Mouse (Mus musculus) liver, embryonic 14.5 days (tissue): ENCODE measurements around the gene Cmc1. TPM values are rescaled to one million over a fixed set of nuclear protein-coding genes. Genes with fewer than 3 reads are reported as not detected.
A peak's percentile ranks its signal among the peaks of the same experiment; 100 is the strongest.

Experiments used
- ATAC-seq: fragments of 200-750 bp; cut with Nextera tagmentation; 2 replicates; pipeline ENCODE4 v1.8.0; 2017; ENCODE audit warnings: moderate number of reproducible peaks, mild to moderate bottlenecking, moderate library complexity; ENCODE audit not compliant: insufficient read depth
- DNase-seq, 3 experiments: peaks; one replicate each; pipeline ENCODE4 v3.0.0-alpha.2; 2012 to 2013; ENCODE audit warnings: low read depth in 3 of 3, low spot score in 3 of 3
- H3K27ac ChIP-seq: fragments of 300-500 bp; sonication (generic); 2 replicates; pipeline ENCODE4 v1.5.1; 2014; ENCODE audit warnings: moderate library complexity, mild to moderate bottlenecking, control low read depth, inconsistent platforms
- H3K27me3 ChIP-seq: fragments of 300-500 bp; sonication (generic); 2 replicates; pipeline ENCODE4 v1.6.1; 2014; ENCODE audit warnings: mild to moderate bottlenecking, low read length, moderate library complexity; ENCODE audit not compliant: control insufficient read depth, insufficient read depth
- H3K36me3 ChIP-seq: fragments of 300-500 bp; sonication (generic); replicated peaks from 2 replicates; pipeline ENCODE4 v1.6.1; 2014; ENCODE audit warnings: low read depth; ENCODE audit not compliant: control insufficient read depth, insufficient read depth
- H3K4me1 ChIP-seq, 2 experiments: fragments of 200-500 bp in 1 of 2; fragments of 300-500 bp in 1 of 2; sonication (generic) in 1 of 2; replicated peaks; 2 replicates each; pipeline ENCODE4 v1.6.1; 2012 to 2014; ENCODE audit warnings: antibody characterized with exemption in 1 of 2, inconsistent platforms in 1 of 2, low read length in 1 of 2; ENCODE audit not compliant: control insufficient read depth in 2 of 2, insufficient read depth in 2 of 2
- H3K4me2 ChIP-seq: fragments of 300-500 bp; sonication (generic); 2 replicates; pipeline ENCODE4 v1.6.1; 2014; ENCODE audit warnings: low read depth, mild to moderate bottlenecking, control low read depth, moderate library complexity
- H3K4me3 ChIP-seq, 2 experiments: fragments of 200-500 bp in 1 of 2; fragments of 300-500 bp in 1 of 2; sonication (generic) in 1 of 2; 2 replicates each; pipeline ENCODE4 v1.5.1; 2012 to 2014; ENCODE audit warnings: low read depth in 2 of 2, low read length in 2 of 2, mild to moderate bottlenecking in 2 of 2, control low read depth in 1 of 2, inconsistent platforms in 1 of 2, moderate library complexity in 1 of 2; ENCODE audit not compliant: insufficient read depth in 1 of 2
- H3K9ac ChIP-seq: fragments of 300-500 bp; sonication (generic); replicated peaks from 2 replicates; pipeline ENCODE4 v1.6.1; 2014; ENCODE audit warnings: mild to moderate bottlenecking, control low read depth, moderate library complexity
- H3K9me3 ChIP-seq: fragments of 300-500 bp; sonication (generic); 2 replicates; pipeline ENCODE4 v1.6.1; 2016; ENCODE audit warnings: low read length, mixed read lengths; ENCODE audit not compliant: control insufficient read depth
- CTCF ChIP-seq: IDR thresholded peaks from 2 replicates; pipeline ENCODE4 v1.5.1; 2016; ENCODE audit warnings: antibody characterized with exemption, low read depth, control low read depth
- EP300 ChIP-seq: IDR thresholded peaks from 2 replicates; pipeline ENCODE4 v1.6.1; 2016; ENCODE audit warnings: antibody characterized with exemption, low read depth
- WGBS: fragments of 180-500 bp; shearing (Covaris S2); extraction: QIAGEN DNeasy Blood & Tissue Kit; methylation state at CpG from one replicate; pipeline ENCODE4 v1.1.7; 2014; ENCODE audit not compliant: insufficient replicate concordance; 5-methylcytosine and 5-hydroxymethylcytosine counted together
- polyA plus RNA-seq, 2 experiments: library from polyadenylated mRNA; depleted of rRNA in 1 of 2; stranded (reverse) in 1 of 2; unstranded in 1 of 2; fragments of >200 nt; fragmentation: Nextera tagmentation in 1 of 2; extraction: Ambion mirVana in 1 of 2; gene quantifications; 2 replicates each; pipeline versions ENCODE4 v1.2.1 to v1.2.3; 2012 to 2014

Gene Cmc1
- polyA plus RNA-seq, 2 experiments, result 4.2 to 28.8 TPM

GRCm38 (mm10) chr9:118099395-118099794 is 50.6 kb downstream of the Cmc1 start:
- TF ChIP-seq EP300 (no peak), CTCF (peak; percentile 29; the same call in 1 of the 2 replicates)
- H3K36me3 ChIP-seq, result no peaks in the 10 kb centered on the region
- H3K9ac ChIP-seq, result no peak overlapping the region
- no peaks in the 10 kb centered on the region for H3K4me1 ChIP-seq
- H3K4me3 ChIP-seq, result no peak overlapping the region
- DNase-seq (no peak), ATAC-seq (no peak)
- no peaks in the 10 kb centered on the region for H3K9me3 ChIP-seq
- WGBS, result 43% methylated on average over 4 of the region's 4 CpGs
- no peaks in the 10 kb centered on the region for H3K27me3 ChIP-seq
- H3K27ac ChIP-seq, result no peak overlapping the region
- H3K4me2 ChIP-seq, result no peak overlapping the region

- H3K4me1 ChIP-seq, result no peaks in the 10 kb centered on the region; a peak in 1 of 4 replicates
- TF ChIP-seq CTCF, result no peak
- no peak for TF ChIP-seq EP300
- H3K4me2 ChIP-seq, result no peak overlapping the region
- no peaks in the 10 kb centered on the region for H3K9me3 ChIP-seq
- no peaks in the 10 kb centered on the region for H3K36me3 ChIP-seq
- H3K4me3 ChIP-seq, result no peak overlapping the region
- H3K27me3 ChIP-seq, result no peaks in the 10 kb centered on the region
- no peak for ATAC-seq
- no peak overlapping the region for H3K27ac ChIP-seq
- WGBS, result 67% methylated on average over 4 of the region's 4 CpGs
- H3K9ac ChIP-seq, result no peak overlapping the region
- no peak for DNase-seq
Observed at GRCm38 (mm10) chr9:118083834-118084233, 66.1 kb downstream of the Cmc1 start.

- peak overlapping the region; percentile 35 to 46 for H3K4me3 ChIP-seq
- H3K4me1 ChIP-seq, result no peaks in the 10 kb centered on the region; a peak in 1 of 4 replicates
- no peaks in the 10 kb centered on the region for H3K27me3 ChIP-seq
- 12% methylated on average over 22 of the region's 22 CpGs for WGBS
- H3K27ac ChIP-seq, result no peak overlapping the region
- H3K9me3 ChIP-seq, result no peaks in the 10 kb centered on the region
- H3K9ac ChIP-seq, result peak overlapping the region; percentile 49
- peak overlapping the region; percentile 63 for H3K4me2 ChIP-seq
- ATAC-seq (peak; percentile 58; the same call in 1 of the 2 replicates), DNase-seq (no peak)
- no peak for TF ChIP-seq EP300
- TF ChIP-seq CTCF, result no peak
- no peaks in the 10 kb centered on the region for H3K36me3 ChIP-seq
Observed at GRCm38 (mm10) chr9:118082575-118083431, 67.2 kb downstream of the Cmc1 start.

GRCm38 (mm10) chr9:118073358-118073757 is 76.6 kb downstream of the Cmc1 start:
- WGBS, result 84% methylated on average over 3 of the region's 3 CpGs

GRCm38 (mm10) chr9:118072101-118072500 is 77.9 kb downstream of the Cmc1 start:
- Histone ChIP-seq H3K27ac (no peak overlapping the region; the same call in 1 of the 2 replicates), H3K4me2 (peak overlapping the region; percentile 50), H3K27me3 (no peaks in the 10 kb centered on the region), H3K4me1 (peaks cover 14 to 15% of the 10 kb centered on the region in 2 experiments), H3K9me3 (no peaks in the 10 kb centered on the region), H3K36me3 (0 out of 2 replicates have a peak, but pooled peaks cover 2% of the 10 kb centered on the region), H3K9ac (peak overlapping the region; percentile 4), H3K4me3 (no peak overlapping the region)
- WGBS, result 13% methylated on average over 5 of the region's 5 CpGs
- ATAC-seq (peak; percentile 90), DNase-seq (peak; percentile 46 to 65 (median 59))
- TF ChIP-seq CTCF (no peak), EP300 (peak; percentile 54)

More at GRCm38 (mm10) chr9:118073358-118073757, 76.6 kb downstream of the Cmc1 start:
- Histone ChIP-seq H3K36me3 (no peaks in the 10 kb centered on the region), H3K4me1 (peaks cover 14 to 15% of the 10 kb centered on the region in 2 experiments), H3K27ac (no peak overlapping the region), H3K9me3 (no peaks in the 10 kb centered on the region), H3K4me2 (no peak overlapping the region), H3K9ac (no peak overlapping the region), H3K27me3 (no peaks in the 10 kb centered on the region), H3K4me3 (no peak overlapping the region)
- DNase-seq (no peak), ATAC-seq (no peak)
- TF ChIP-seq EP300, result no peak
- no peak for TF ChIP-seq CTCF
